Mouse (Mus musculus): ENCODE data around the gene Slc38a9. TPM values are rescaled to one million over a fixed set of nuclear protein-coding genes. Genes with fewer than 3 reads are reported as not detected.

The Slc38a9 gene
- polyA plus RNA-seq, 1 experiment from 2014 or later: 47.3 TPM

- DNase-seq (ENCODE audit: low spot score): no peak
Measured at GRCm38 (mm10) chr13:112764556-112764955, 104.0 kb downstream of the Slc38a9 start.

GRCm38 (mm10) chr13:112765654-112766053 lies 105.1 kb downstream of the Slc38a9 start:
- DNase-seq (ENCODE audit: low spot score): no peak

GRCm38 (mm10) chr13:112770528-112771328 lies 110.2 kb downstream of the Slc38a9 start:
- DNase-seq (ENCODE audit: low spot score): no peak

- no peak for DNase-seq (ENCODE audit: low spot score)
Measured at GRCm38 (mm10) chr13:112771447-112772208, 111.1 kb downstream of the Slc38a9 start.

GRCm38 (mm10) chr13:112772252-112772651 lies 111.7 kb downstream of the Slc38a9 start:
- DNase-seq (ENCODE audit: low spot score): no peak

GRCm38 (mm10) chr13:112772861-112773260 lies 112.3 kb downstream of the Slc38a9 start:
- DNase-seq (ENCODE audit: low spot score): no peak

GRCm38 (mm10) chr13:112773991-112774675 lies 113.6 kb downstream of the Slc38a9 start:
- DNase-seq (ENCODE audit: low spot score): no peak

GRCm38 (mm10) chr13:112775856-112776255 lies 115.3 kb downstream of the Slc38a9 start:
- no peak for DNase-seq (ENCODE audit: low spot score)

GRCm38 (mm10) chr13:112778407-112778806 lies 117.9 kb downstream of the Slc38a9 start:
- no peak for DNase-seq (ENCODE audit: low spot score)

GRCm38 (mm10) chr13:112785305-112785704 lies 124.8 kb downstream of the Slc38a9 start:
- DNase-seq (ENCODE audit: low spot score): no peak

GRCm38 (mm10) chr13:112786142-112786541 lies 125.6 kb downstream of the Slc38a9 start:
- no peak for DNase-seq (ENCODE audit: low spot score)

- DNase-seq (ENCODE audit: low spot score): no peak
Measured at GRCm38 (mm10) chr13:112786942-112787533, 126.5 kb downstream of the Slc38a9 start.

Other genes with a start within 250 kb of the Slc38a9 start
- gene Il6st, start 196.7 kb upstream of the Slc38a9 start, polyA plus RNA-seq (2015; fragmentation: Nextera tagmentation; extraction: Ambion mirVana): 18.9 and 19.5 TPM in 2 replicates
- gene Il31ra, start 66.4 kb upstream of the Slc38a9 start, polyA plus RNA-seq (2015; fragmentation: Nextera tagmentation; extraction: Ambion mirVana): 0.36 and 0.59 TPM in 2 replicates
- 0.17 and 0.26 TPM in 2 replicates for gene Ddx4, start 8.3 kb upstream of the Slc38a9 start, polyA plus RNA-seq (2015; fragmentation: Nextera tagmentation; extraction: Ambion mirVana)
- gene Plpp1, start 140.0 kb downstream of the Slc38a9 start, polyA plus RNA-seq (2015; fragmentation: Nextera tagmentation; extraction: Ambion mirVana): 18.1 and 19.9 TPM in 2 replicates

Data from thymus, postnatal 0 days (tissue).